Mouse (Mus musculus) brain, embryonic 14.5 days (tissue): ENCODE results near the gene Fanca.

ENCODE experiments used
- CTCF ChIP-seq: fragments of 200-500 bp; IDR thresholded peaks from 2 replicates; pipeline ENCODE4 v1.5.1; 2012; ENCODE audit warnings: inconsistent platforms, mild to moderate bottlenecking, moderate library complexity, borderline replicate concordance; ENCODE audit not compliant: insufficient read depth, insufficient read length; ENCODE audit errors: extremely low read depth
- POLR2A ChIP-seq: fragments of 200-500 bp; IDR thresholded peaks from 2 replicates; pipeline ENCODE4 v1.6.1; 2012; ENCODE audit warnings: mild to moderate bottlenecking, inconsistent platforms, borderline replicate concordance; ENCODE audit not compliant: poor library complexity, insufficient read depth, insufficient read length, severe bottlenecking; ENCODE audit errors: extremely low read depth

GRCm38 (mm10) chr8:123331301-123331700, 12.9 kb upstream of the Fanca start:
- TF ChIP-seq POLR2A (no peak), CTCF (no peak)
